Mouse (Mus musculus): Measurements from ENCODE around the gene Ppp1r15b. TPM values are rescaled to one million over a fixed set of nuclear protein-coding genes. Genes with fewer than 3 reads are reported as not detected.

The Ppp1r15b gene
- polyA plus RNA-seq, 1 experiment from 2014 or later = 54.4 TPM

DNA sequence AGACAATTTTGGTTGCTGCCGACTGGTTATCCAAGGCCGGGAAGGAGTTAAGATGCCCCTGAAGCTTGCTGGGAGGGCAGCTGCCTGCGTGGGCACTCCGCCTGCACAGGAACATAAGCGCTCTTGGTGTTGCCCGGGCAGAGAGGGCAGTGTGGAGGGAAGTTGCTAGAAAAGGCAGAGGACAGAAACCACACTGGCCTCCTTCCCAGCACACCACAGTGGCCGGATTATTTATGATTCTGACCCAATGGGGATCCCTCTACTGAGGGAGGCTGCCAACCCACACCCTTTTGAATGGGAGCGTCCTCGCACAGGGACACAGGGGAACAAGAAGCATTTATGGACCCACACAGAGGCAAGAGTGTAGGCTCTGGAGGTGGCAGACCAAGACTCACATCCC, 40.4 kb downstream of the Ppp1r15b start:
- peaks cover 4% of the 10 kb centered on the region; the same call in 1 of the 2 replicates for H3K4me1 ChIP-seq (replicated peaks; ENCODE audit: control insufficient read depth, insufficient read depth, low read length)
- no peaks in the 10 kb centered on the region for H3K36me3 ChIP-seq (ENCODE audit: control insufficient read depth, insufficient read depth, low read length)
- H3K27me3 ChIP-seq (replicated peaks; ENCODE audit: control insufficient read depth, insufficient read depth, low read length) = peaks cover 6% of the 10 kb centered on the region; the same call in 1 of the 2 replicates
- H3K4me3 ChIP-seq (ENCODE audit: low read depth, low read length) = no peak overlapping the region
- DNase-seq (ENCODE audit: low spot score) (no peak), ATAC-seq (replicated peaks; ENCODE audit: low FRiP score, low TSS enrichment, low read depth) (no peak)
- no peaks in the 10 kb centered on the region for H3K9me3 ChIP-seq (ENCODE audit: control insufficient read depth, low read length)
- no peak overlapping the region for H3K27ac ChIP-seq (ENCODE audit: low read depth)
- WGBS = 92% methylated on average over 9 of the region's 9 CpGs
- H3K9ac ChIP-seq (ENCODE audit: low read length) = no peak overlapping the region
- no peak overlapping the region for H3K4me2 ChIP-seq (ENCODE audit: low read length)

DNA sequence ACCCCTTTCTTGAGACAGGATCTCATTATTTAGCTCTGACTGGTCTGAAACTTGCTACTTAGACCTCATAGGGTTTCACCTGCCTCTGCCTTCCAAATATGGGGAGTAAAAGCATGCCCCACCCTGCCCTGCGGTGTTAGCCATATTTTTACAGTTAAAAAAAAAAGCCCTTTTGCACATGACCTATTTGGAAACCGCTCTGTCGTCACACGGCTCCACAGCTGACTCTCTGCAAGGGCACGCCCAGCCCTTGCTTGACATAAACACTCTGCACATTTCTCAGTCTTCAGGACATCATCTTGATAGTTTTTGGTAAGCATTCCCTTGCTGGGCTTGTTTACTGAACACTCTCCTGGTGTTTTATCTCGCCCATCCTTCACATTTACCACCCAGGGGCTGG, 44.2 kb downstream of the Ppp1r15b start:
- DNase-seq (ENCODE audit: low spot score) = no peak
- H3K9ac ChIP-seq (ENCODE audit: low read length) = no peak overlapping the region
- no peak overlapping the region for H3K4me2 ChIP-seq (ENCODE audit: low read length)
- WGBS = 45% methylated on average over 6 of the region's 6 CpGs
- no peak for ATAC-seq (replicated peaks; ENCODE audit: low FRiP score, low TSS enrichment, low read depth)
- H3K4me3 ChIP-seq (ENCODE audit: low read depth, low read length) = no peak overlapping the region
- no peaks in the 10 kb centered on the region for H3K27me3 ChIP-seq (replicated peaks; ENCODE audit: control insufficient read depth, insufficient read depth, low read length)
- H3K36me3 ChIP-seq (ENCODE audit: control insufficient read depth, insufficient read depth, low read length) = no peaks in the 10 kb centered on the region
- H3K9me3 ChIP-seq (ENCODE audit: control insufficient read depth, low read length) = no peaks in the 10 kb centered on the region
- H3K4me1 ChIP-seq (replicated peaks; ENCODE audit: control insufficient read depth, insufficient read depth, low read length) = 0 out of 2 replicates have a peak, but pooled peaks cover 3% of the 10 kb centered on the region
- no peak overlapping the region for H3K27ac ChIP-seq (ENCODE audit: low read depth)

GRCm38 (mm10) chr1:133177480-133178172, 46.7 kb downstream of the Ppp1r15b start:
- DNase-seq (ENCODE audit: low spot score) (peak; percentile 77), ATAC-seq (replicated peaks; ENCODE audit: low FRiP score, low TSS enrichment, low read depth) (no peak)
- WGBS = 49% methylated on average over 8 of the region's 8 CpGs
- Histone ChIP-seq H3K4me2 (ENCODE audit: low read length) (no peak overlapping the region), H3K36me3 (ENCODE audit: control insufficient read depth, insufficient read depth, low read length) (no peaks in the 10 kb centered on the region), H3K4me3 (ENCODE audit: low read depth, low read length) (no peak overlapping the region), H3K9me3 (ENCODE audit: control insufficient read depth, low read length) (no peaks in the 10 kb centered on the region), H3K4me1 (replicated peaks; ENCODE audit: control insufficient read depth, insufficient read depth, low read length) (peaks cover 17% of the 10 kb centered on the region), H3K27ac (ENCODE audit: low read depth) (no peak overlapping the region), H3K9ac (ENCODE audit: low read length) (no peak overlapping the region), H3K27me3 (replicated peaks; ENCODE audit: control insufficient read depth, insufficient read depth, low read length) (peaks cover 6% of the 10 kb centered on the region; the same call in 1 of the 2 replicates)

- H3K4me2 ChIP-seq (ENCODE audit: low read length) = no peak overlapping the region
- no peak overlapping the region for H3K9ac ChIP-seq (ENCODE audit: low read length)
- no peaks in the 10 kb centered on the region for H3K9me3 ChIP-seq (ENCODE audit: control insufficient read depth, low read length)
- H3K4me1 ChIP-seq (replicated peaks; ENCODE audit: control insufficient read depth, insufficient read depth, low read length) = peaks cover 17% of the 10 kb centered on the region
- H3K4me3 ChIP-seq (ENCODE audit: low read depth, low read length) = no peak overlapping the region
- peaks cover 11% of the 10 kb centered on the region; the same call in 1 of the 2 replicates for H3K27me3 ChIP-seq (replicated peaks; ENCODE audit: control insufficient read depth, insufficient read depth, low read length)
- no peak for ATAC-seq (replicated peaks; ENCODE audit: low FRiP score, low TSS enrichment, low read depth)
- no peak for DNase-seq (ENCODE audit: low spot score)
- 85% methylated on average over 11 of the region's 11 CpGs for WGBS
- H3K27ac ChIP-seq (ENCODE audit: low read depth) = no peak overlapping the region
- no peaks in the 10 kb centered on the region for H3K36me3 ChIP-seq (ENCODE audit: control insufficient read depth, insufficient read depth, low read length)
Observed at GRCm38 (mm10) chr1:133178732-133179440, 47.9 kb downstream of the Ppp1r15b start.

- WGBS = 2% methylated on average over 31 of the region's 31 CpGs
- Histone ChIP-seq H3K36me3 (ENCODE audit: control insufficient read depth, insufficient read depth, low read length) (no peaks in the 10 kb centered on the region), H3K4me1 (replicated peaks; ENCODE audit: control insufficient read depth, insufficient read depth, low read length) (peaks cover 17% of the 10 kb centered on the region), H3K9ac (ENCODE audit: low read length) (peak overlapping the region; percentile 39), H3K27ac (ENCODE audit: low read depth) (no peak overlapping the region), H3K4me2 (ENCODE audit: low read length) (peak overlapping the region; percentile 68), H3K27me3 (replicated peaks; ENCODE audit: control insufficient read depth, insufficient read depth, low read length) (peaks cover 11% of the 10 kb centered on the region; the same call in 1 of the 2 replicates), H3K4me3 (ENCODE audit: low read depth, low read length) (peak overlapping the region; percentile 37), H3K9me3 (ENCODE audit: control insufficient read depth, low read length) (no peaks in the 10 kb centered on the region)
- DNase-seq (ENCODE audit: low spot score) (peak; percentile 92), ATAC-seq (replicated peaks; ENCODE audit: low FRiP score, low TSS enrichment, low read depth) (peak; percentile 64)
Observed at GRCm38 (mm10) chr1:133181072-133182015, 50.4 kb downstream of the Ppp1r15b start.

DNA sequence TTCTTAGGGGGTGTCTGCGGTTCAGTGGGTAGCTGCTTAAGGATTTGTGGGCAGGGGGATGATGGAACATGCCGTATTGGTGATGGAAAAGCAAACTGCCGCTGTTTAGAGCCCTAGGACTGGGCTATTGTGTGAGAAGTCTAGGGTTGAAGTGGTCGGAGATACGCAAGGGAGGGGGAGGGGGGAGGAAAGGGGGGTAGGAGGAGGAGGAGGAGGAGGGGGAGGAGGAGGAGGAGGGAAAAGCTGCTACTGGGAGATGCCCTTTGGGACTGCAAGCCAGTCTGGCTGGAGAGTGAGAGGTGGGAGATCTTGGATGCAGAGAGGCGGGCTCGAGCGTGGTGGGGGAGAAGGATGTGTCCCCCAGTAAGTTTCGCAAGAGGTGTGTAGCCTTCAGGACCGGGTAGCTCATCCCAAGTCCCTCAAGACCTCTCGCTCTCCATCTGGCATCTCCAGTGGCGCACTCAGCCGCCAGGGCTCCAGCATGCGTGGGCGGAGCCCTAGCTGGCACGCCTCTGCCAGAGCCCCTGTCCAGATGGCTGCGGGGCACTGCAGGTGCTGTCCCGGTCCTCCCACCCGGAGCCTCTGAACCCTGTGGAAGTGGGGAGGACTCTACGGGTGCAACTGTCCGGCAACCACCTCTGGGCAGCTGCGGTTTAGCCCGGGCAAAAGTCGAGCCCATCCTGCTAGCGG, 51.2 kb downstream of the Ppp1r15b start:
- Histone ChIP-seq H3K27ac (ENCODE audit: low read depth) (peak overlapping the region; percentile 1; the same call in 1 of the 2 replicates), H3K27me3 (replicated peaks; ENCODE audit: control insufficient read depth, insufficient read depth, low read length) (peaks cover 11% of the 10 kb centered on the region; the same call in 1 of the 2 replicates), H3K9me3 (ENCODE audit: control insufficient read depth, low read length) (no peaks in the 10 kb centered on the region), H3K4me2 (ENCODE audit: low read length) (peak overlapping the region; percentile 68), H3K9ac (ENCODE audit: low read length) (peak overlapping the region; percentile 27), H3K4me3 (ENCODE audit: low read depth, low read length) (peak overlapping the region; percentile 41), H3K36me3 (ENCODE audit: control insufficient read depth, insufficient read depth, low read length) (no peaks in the 10 kb centered on the region), H3K4me1 (replicated peaks; ENCODE audit: control insufficient read depth, insufficient read depth, low read length) (peaks cover 17% of the 10 kb centered on the region)
- 4% methylated on average over 25 of the region's 25 CpGs for WGBS
- ATAC-seq (replicated peaks; ENCODE audit: low FRiP score, low TSS enrichment, low read depth) = peak; percentile 36; the same call in 1 of the 2 replicates
- peak; percentile 73 for DNase-seq (ENCODE audit: low spot score)

GRCm38 (mm10) chr1:133182706-133183095, 51.8 kb downstream of the Ppp1r15b start:
- peak overlapping the region; percentile 27 for H3K9ac ChIP-seq (ENCODE audit: low read length)
- H3K27ac ChIP-seq (ENCODE audit: low read depth) = peak overlapping the region; percentile 1
- ATAC-seq (replicated peaks; ENCODE audit: low FRiP score, low TSS enrichment, low read depth) = no peak
- H3K9me3 ChIP-seq (ENCODE audit: control insufficient read depth, low read length) = no peaks in the 10 kb centered on the region
- H3K4me1 ChIP-seq (replicated peaks; ENCODE audit: control insufficient read depth, insufficient read depth, low read length) = peaks cover 16% of the 10 kb centered on the region
- H3K4me3 ChIP-seq (ENCODE audit: low read depth, low read length) = peak overlapping the region; percentile 41
- H3K4me2 ChIP-seq (ENCODE audit: low read length) = peak overlapping the region; percentile 68
- peaks cover 11% of the 10 kb centered on the region; the same call in 1 of the 2 replicates for H3K27me3 ChIP-seq (replicated peaks; ENCODE audit: control insufficient read depth, insufficient read depth, low read length)
- no peaks in the 10 kb centered on the region for H3K36me3 ChIP-seq (ENCODE audit: control insufficient read depth, insufficient read depth, low read length)
- WGBS = 8% methylated on average over 16 of the region's 16 CpGs
- DNase-seq (ENCODE audit: low spot score) = no peak

Measured in intestine, embryonic 14.5 days (tissue).